Mouse (Mus musculus): ENCODE measurements around the gene Klf7. TPM values are rescaled to one million over a fixed set of nuclear protein-coding genes. Genes with fewer than 3 reads are reported as not detected.
A peak's percentile ranks its signal among the peaks of the same experiment; 100 is the strongest.

Klf7 gene
- polyA plus RNA-seq, 1 experiment from 2014 or later = 22.9 TPM

DNA sequence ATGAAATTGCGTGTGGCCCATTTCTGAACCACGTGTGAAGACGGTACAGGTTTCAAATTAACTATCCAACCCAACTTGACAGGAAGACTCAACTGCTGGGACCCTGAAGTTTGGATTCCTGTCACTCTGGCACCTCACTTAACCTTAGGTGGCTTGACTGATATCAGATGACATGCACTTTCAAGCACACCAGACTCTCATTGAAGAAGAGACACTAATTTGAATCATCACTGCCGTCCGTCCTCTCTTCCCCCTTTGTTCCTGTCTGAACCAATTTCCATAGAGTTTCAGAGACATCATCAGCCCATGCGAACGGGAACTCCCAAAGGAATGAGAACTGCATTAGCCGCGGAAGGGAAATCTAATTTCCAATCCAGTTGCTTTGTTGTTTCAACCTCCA lies 30.5 kb downstream of the Klf7 start:
- no peak overlapping the region for H3K4me2 ChIP-seq (ENCODE audit: low read depth, low read length)
- H3K4me3 ChIP-seq (replicated peaks; ENCODE audit: low read length) = no peak overlapping the region
- H3K27me3 ChIP-seq (ENCODE audit: control insufficient read depth, insufficient read depth, low read length) = no peaks in the 10 kb centered on the region
- no peak overlapping the region for H3K9ac ChIP-seq (ENCODE audit: low read length)
- ATAC-seq (ENCODE audit: insufficient read depth, low FRiP score) = no peak
- WGBS = 85% methylated on average over 9 of the region's 9 CpGs
- H3K4me1 ChIP-seq (ENCODE audit: control insufficient read depth, insufficient read depth, low read length) = peaks cover 19% of the 10 kb centered on the region
- no peaks in the 10 kb centered on the region for H3K9me3 ChIP-seq (replicated peaks; ENCODE audit: control insufficient read depth, low read length)
- H3K27ac ChIP-seq (ENCODE audit: low read length) = no peak overlapping the region
- no peaks in the 10 kb centered on the region for H3K36me3 ChIP-seq (ENCODE audit: control insufficient read depth, insufficient read depth, low read length)

- no peak overlapping the region for H3K9ac ChIP-seq (ENCODE audit: low read length)
- ATAC-seq (ENCODE audit: insufficient read depth, low FRiP score) = no peak
- no peaks in the 10 kb centered on the region for H3K36me3 ChIP-seq (ENCODE audit: control insufficient read depth, insufficient read depth, low read length)
- H3K4me3 ChIP-seq (replicated peaks; ENCODE audit: low read length) = no peak overlapping the region
- H3K27me3 ChIP-seq (ENCODE audit: control insufficient read depth, insufficient read depth, low read length) = no peaks in the 10 kb centered on the region
- H3K9me3 ChIP-seq (replicated peaks; ENCODE audit: control insufficient read depth, low read length) = no peaks in the 10 kb centered on the region
- no peak overlapping the region for H3K27ac ChIP-seq (ENCODE audit: low read length)
- WGBS = 85% methylated on average over 5 of the region's 5 CpGs
- peaks cover 16% of the 10 kb centered on the region for H3K4me1 ChIP-seq (ENCODE audit: control insufficient read depth, insufficient read depth, low read length)
- H3K4me2 ChIP-seq (ENCODE audit: low read depth, low read length) = no peak overlapping the region
These were observed 31.5 kb downstream of the Klf7 start for GRCm38 (mm10) chr1:64090566-64090965.

GRCm38 (mm10) chr1:64089691-64090090 lies 32.4 kb downstream of the Klf7 start:
- H3K27me3 ChIP-seq (ENCODE audit: control insufficient read depth, insufficient read depth, low read length) = no peaks in the 10 kb centered on the region

DNA sequence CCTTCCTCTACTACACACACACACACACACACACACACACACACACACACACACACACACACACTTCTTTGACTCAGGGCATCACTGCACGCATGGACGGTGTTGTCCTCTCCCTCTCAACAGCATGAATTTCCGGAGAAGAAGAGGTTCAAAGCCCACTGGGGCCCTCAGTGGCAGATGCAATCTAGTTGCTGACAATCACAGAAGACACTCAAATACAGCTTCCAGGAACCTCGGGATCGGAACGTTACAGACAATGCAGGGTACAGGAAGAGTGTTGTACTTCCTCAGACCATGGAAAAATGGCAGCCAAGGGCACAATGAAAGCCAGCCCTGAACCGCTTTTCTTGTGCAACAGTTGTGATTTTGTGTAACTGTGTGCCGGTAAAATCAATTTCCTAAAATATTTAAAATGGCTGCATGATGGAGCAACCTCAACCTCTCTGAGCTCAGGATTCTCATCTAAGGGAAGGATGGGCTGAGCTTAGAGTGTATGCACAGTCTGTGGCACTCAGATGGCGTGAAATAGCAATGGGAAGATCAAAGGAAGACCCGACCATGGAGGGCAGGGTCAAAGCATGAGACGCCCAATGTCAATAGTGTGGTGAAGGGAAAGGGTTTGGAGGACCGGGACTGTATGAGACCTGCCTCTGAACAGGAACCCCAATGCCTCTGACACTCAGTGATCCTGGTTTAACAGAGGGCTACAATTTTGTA lies 33.3 kb downstream of the Klf7 start:
- no peaks in the 10 kb centered on the region for H3K27me3 ChIP-seq (ENCODE audit: control insufficient read depth, insufficient read depth, low read length)
- no peaks in the 10 kb centered on the region for H3K36me3 ChIP-seq (ENCODE audit: control insufficient read depth, insufficient read depth, low read length)
- H3K4me3 ChIP-seq (replicated peaks; ENCODE audit: low read length) = no peak overlapping the region
- no peaks in the 10 kb centered on the region for H3K9me3 ChIP-seq (replicated peaks; ENCODE audit: control insufficient read depth, low read length)
- peaks cover 16% of the 10 kb centered on the region for H3K4me1 ChIP-seq (ENCODE audit: control insufficient read depth, insufficient read depth, low read length)
- H3K27ac ChIP-seq (ENCODE audit: low read length) = peak overlapping the region; percentile 58; the same call in 1 of the 2 replicates
- no peak for ATAC-seq (ENCODE audit: insufficient read depth, low FRiP score)
- 54% methylated on average over 12 of the region's 12 CpGs for WGBS
- H3K9ac ChIP-seq (ENCODE audit: low read length) = no peak overlapping the region
- H3K4me2 ChIP-seq (ENCODE audit: low read depth, low read length) = peak overlapping the region; percentile 31; the same call in 1 of the 2 replicates

More at GRCm38 (mm10) chr1:64089691-64090090, 32.4 kb downstream of the Klf7 start:
- Histone ChIP-seq H3K36me3 (ENCODE audit: control insufficient read depth, insufficient read depth, low read length) (no peaks in the 10 kb centered on the region), H3K4me2 (ENCODE audit: low read depth, low read length) (no peak overlapping the region), H3K4me1 (ENCODE audit: control insufficient read depth, insufficient read depth, low read length) (peaks cover 16% of the 10 kb centered on the region), H3K4me3 (replicated peaks; ENCODE audit: low read length) (no peak overlapping the region), H3K9ac (ENCODE audit: low read length) (no peak overlapping the region), H3K9me3 (replicated peaks; ENCODE audit: control insufficient read depth, low read length) (no peaks in the 10 kb centered on the region), H3K27ac (ENCODE audit: low read length) (no peak overlapping the region)
- no peak for ATAC-seq (ENCODE audit: insufficient read depth, low FRiP score)
- WGBS = 66% methylated on average over 1 of the region's 1 CpGs

DNA sequence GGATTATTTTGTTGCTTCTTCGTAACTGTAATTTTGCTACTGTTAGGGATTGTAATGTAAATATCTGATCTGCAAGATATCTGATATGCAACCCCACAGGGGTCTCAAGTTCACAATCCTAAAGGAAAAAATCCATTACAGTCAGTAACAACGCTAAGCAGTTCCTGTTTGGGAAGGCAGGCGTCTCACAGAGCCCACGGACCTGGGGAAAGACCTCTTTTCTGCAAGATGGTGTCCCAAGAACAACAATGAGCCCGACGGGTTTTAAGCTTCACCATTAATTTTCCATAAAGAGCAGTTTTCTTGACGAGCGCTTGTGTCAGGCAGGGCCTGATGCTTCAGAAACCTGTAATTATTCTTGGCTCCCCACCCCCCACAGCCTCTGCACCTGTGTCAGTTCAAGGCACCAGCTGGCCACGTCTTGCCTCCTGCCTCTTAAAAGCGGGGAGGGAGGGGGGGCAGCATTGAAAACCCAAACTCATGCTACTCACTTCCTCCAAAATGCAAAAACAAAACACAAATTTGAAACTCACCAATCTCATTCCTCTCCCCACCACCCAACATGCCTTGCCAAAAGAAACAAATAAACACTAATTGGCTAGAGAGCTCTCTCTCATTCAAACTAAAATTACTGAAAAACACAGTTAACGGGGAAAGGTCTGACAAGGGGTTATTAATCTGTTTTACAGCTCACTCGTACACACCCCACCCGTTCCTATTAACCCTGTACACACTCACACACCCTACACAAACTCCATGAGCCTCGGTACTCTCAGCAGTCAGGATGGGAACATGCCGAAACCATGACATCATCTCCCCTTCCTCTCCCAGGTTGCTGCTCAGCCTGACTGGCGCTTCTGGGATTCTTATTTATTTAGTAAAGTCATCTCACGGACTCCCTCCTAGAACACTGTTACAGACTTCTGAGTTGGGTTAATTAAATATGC lies 34.2 kb downstream of the Klf7 start:
- Histone ChIP-seq H3K9me3 (replicated peaks; ENCODE audit: control insufficient read depth, low read length) (no peaks in the 10 kb centered on the region), H3K4me2 (ENCODE audit: low read depth, low read length) (peak overlapping the region; percentile 31), H3K9ac (ENCODE audit: low read length) (no peak overlapping the region), H3K4me1 (ENCODE audit: control insufficient read depth, insufficient read depth, low read length) (peaks cover 16% of the 10 kb centered on the region), H3K4me3 (replicated peaks; ENCODE audit: low read length) (no peak overlapping the region), H3K36me3 (ENCODE audit: control insufficient read depth, insufficient read depth, low read length) (no peaks in the 10 kb centered on the region), H3K27ac (ENCODE audit: low read length) (peak overlapping the region; percentile 58; the same call in 1 of the 2 replicates), H3K27me3 (ENCODE audit: control insufficient read depth, insufficient read depth, low read length) (no peaks in the 10 kb centered on the region)
- ATAC-seq (ENCODE audit: insufficient read depth, low FRiP score) = peak; percentile 93
- WGBS = 17% methylated on average over 17 of the region's 17 CpGs

DNA sequence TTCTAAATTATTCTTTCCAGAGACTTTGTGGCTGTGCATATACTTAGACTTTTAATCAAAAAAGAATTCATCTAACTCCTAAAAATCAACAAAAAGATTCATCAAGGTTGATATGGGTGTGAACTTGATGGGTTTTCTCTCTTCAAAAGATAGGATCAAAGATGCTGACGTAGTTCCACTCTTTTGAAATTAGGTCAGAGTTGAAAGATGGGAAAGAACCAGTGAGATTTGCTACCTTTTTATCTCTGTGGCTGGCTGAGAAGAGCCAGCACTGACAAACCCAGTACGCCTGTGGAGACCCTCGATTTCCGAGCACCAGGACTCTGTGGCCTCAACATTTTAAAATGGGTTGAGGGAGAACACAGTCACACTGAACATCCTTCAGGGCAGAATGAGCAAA lies 36.2 kb downstream of the Klf7 start:
- no peak overlapping the region for H3K9ac ChIP-seq (ENCODE audit: low read length)
- H3K9me3 ChIP-seq (replicated peaks; ENCODE audit: control insufficient read depth, low read length) = no peaks in the 10 kb centered on the region
- no peak overlapping the region for H3K4me2 ChIP-seq (ENCODE audit: low read depth, low read length)
- WGBS = 84% methylated on average over 4 of the region's 4 CpGs
- H3K4me3 ChIP-seq (replicated peaks; ENCODE audit: low read length) = no peak overlapping the region
- no peak for ATAC-seq (ENCODE audit: insufficient read depth, low FRiP score)
- no peak overlapping the region for H3K27ac ChIP-seq (ENCODE audit: low read length)
- H3K4me1 ChIP-seq (ENCODE audit: control insufficient read depth, insufficient read depth, low read length) = peaks cover 16% of the 10 kb centered on the region
- H3K36me3 ChIP-seq (ENCODE audit: control insufficient read depth, insufficient read depth, low read length) = no peaks in the 10 kb centered on the region
- no peaks in the 10 kb centered on the region for H3K27me3 ChIP-seq (ENCODE audit: control insufficient read depth, insufficient read depth, low read length)

- Histone ChIP-seq H3K9ac (ENCODE audit: low read length) (no peak overlapping the region), H3K4me3 (replicated peaks; ENCODE audit: low read length) (no peak overlapping the region), H3K27me3 (ENCODE audit: control insufficient read depth, insufficient read depth, low read length) (no peaks in the 10 kb centered on the region), H3K4me1 (ENCODE audit: control insufficient read depth, insufficient read depth, low read length) (peaks cover 16% of the 10 kb centered on the region), H3K4me2 (ENCODE audit: low read depth, low read length) (no peak overlapping the region), H3K9me3 (replicated peaks; ENCODE audit: control insufficient read depth, low read length) (no peaks in the 10 kb centered on the region), H3K36me3 (ENCODE audit: control insufficient read depth, insufficient read depth, low read length) (no peaks in the 10 kb centered on the region), H3K27ac (ENCODE audit: low read length) (no peak overlapping the region)
- 75% methylated on average over 4 of the region's 4 CpGs for WGBS
- no peak for ATAC-seq (ENCODE audit: insufficient read depth, low FRiP score)
These were observed 36.7 kb downstream of the Klf7 start for GRCm38 (mm10) chr1:64085361-64085760.

DNA sequence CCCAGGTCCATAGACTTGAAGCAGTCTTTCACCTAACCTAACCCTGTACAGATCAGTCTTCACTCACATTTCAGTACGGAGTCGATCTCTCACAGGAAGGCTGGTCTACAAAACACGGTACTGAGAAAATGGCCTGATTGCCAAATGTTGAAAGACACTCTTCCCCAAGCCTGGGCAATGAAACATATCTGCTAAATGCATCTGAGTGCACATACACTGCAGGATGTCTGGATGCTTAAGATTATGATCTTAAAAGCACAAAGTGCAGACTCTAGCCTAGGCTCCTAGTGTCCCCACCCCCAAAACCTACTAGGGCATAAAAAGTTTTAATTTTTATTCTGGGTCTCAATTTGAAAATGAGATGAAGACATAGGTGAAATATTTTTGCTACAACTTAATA lies 37.4 kb downstream of the Klf7 start:
- Histone ChIP-seq H3K9ac (ENCODE audit: low read length) (no peak overlapping the region), H3K27me3 (ENCODE audit: control insufficient read depth, insufficient read depth, low read length) (no peaks in the 10 kb centered on the region), H3K4me3 (replicated peaks; ENCODE audit: low read length) (no peak overlapping the region), H3K27ac (ENCODE audit: low read length) (no peak overlapping the region), H3K4me2 (ENCODE audit: low read depth, low read length) (no peak overlapping the region), H3K36me3 (ENCODE audit: control insufficient read depth, insufficient read depth, low read length) (no peaks in the 10 kb centered on the region), H3K9me3 (replicated peaks; ENCODE audit: control insufficient read depth, low read length) (no peaks in the 10 kb centered on the region), H3K4me1 (ENCODE audit: control insufficient read depth, insufficient read depth, low read length) (peaks cover 16% of the 10 kb centered on the region)
- ATAC-seq (ENCODE audit: insufficient read depth, low FRiP score) = no peak
- 76% methylated on average over 3 of the region's 3 CpGs for WGBS

GRCm38 (mm10) chr1:64081791-64082190 lies 40.3 kb downstream of the Klf7 start:
- H3K27ac ChIP-seq (ENCODE audit: low read length) = no peak overlapping the region
- H3K27me3 ChIP-seq (ENCODE audit: control insufficient read depth, insufficient read depth, low read length) = no peaks in the 10 kb centered on the region
- peaks cover 18% of the 10 kb centered on the region for H3K36me3 ChIP-seq (ENCODE audit: control insufficient read depth, insufficient read depth, low read length)
- WGBS = 87% methylated on average over 1 of the region's 1 CpGs
- no peak overlapping the region for H3K9ac ChIP-seq (ENCODE audit: low read length)
- ATAC-seq (ENCODE audit: insufficient read depth, low FRiP score) = no peak
- no peak overlapping the region for H3K4me2 ChIP-seq (ENCODE audit: low read depth, low read length)
- no peaks in the 10 kb centered on the region for H3K4me1 ChIP-seq (ENCODE audit: control insufficient read depth, insufficient read depth, low read length)
- no peaks in the 10 kb centered on the region for H3K9me3 ChIP-seq (replicated peaks; ENCODE audit: control insufficient read depth, low read length)
- no peak overlapping the region for H3K4me3 ChIP-seq (replicated peaks; ENCODE audit: low read length)
